Mouse (Mus musculus): Measurements from ENCODE around the gene Gale. TPM values are rescaled to one million over a fixed set of nuclear protein-coding genes. Genes with fewer than 3 reads are reported as not detected.

Gale gene
- polyA plus RNA-seq, 1 experiment from 2014 or later, result 30.2 TPM

DNA sequence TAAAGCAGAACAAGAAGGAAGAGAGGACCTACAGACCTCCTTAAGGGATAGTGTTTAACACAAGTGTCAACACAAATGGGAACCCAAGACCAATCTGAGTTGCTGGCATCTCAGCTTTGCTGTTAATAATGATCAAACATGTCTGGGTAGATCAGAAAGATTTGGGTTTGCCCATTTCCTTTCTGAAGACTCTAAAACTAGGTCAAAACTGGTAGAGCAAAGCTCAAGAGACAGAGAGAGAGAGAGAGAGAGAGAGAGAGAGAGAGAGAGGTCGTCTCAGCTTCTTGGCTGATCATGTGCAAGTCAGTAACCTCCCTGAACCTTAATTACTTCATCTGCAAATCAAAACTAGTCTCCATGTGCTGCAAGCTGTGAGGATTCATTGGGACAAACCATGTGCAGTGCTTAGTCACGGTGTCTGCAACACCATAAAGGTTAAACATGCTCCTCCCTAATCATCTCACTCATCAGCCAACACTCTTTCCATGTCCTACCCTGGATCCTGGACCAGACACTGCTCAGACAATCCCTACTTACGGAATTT lies 52.6 kb downstream of the Gale start:
- Histone ChIP-seq H3K27ac (ENCODE audit: low read depth, low read length) (no peak overlapping the region), H3K4me2 (no peak overlapping the region), H3K36me3 (ENCODE audit: control insufficient read depth, insufficient read depth, low read length) (peaks cover 9% of the 10 kb centered on the region), H3K4me1 (ENCODE audit: control insufficient read depth, insufficient read depth, low read length) (peaks cover 2% of the 10 kb centered on the region; the same call in 1 of the 2 replicates), H3K9me3 (replicated peaks; ENCODE audit: control insufficient read depth, low read length) (no peaks in the 10 kb centered on the region), H3K9ac (ENCODE audit: low read depth, low read length) (no peak overlapping the region), H3K27me3 (ENCODE audit: control insufficient read depth, insufficient read depth, low read length) (no peaks in the 10 kb centered on the region), H3K4me3 (ENCODE audit: low read depth, low read length) (no peak overlapping the region)
- WGBS (ENCODE audit: insufficient replicate concordance), result 77% methylated on average over 3 of the region's 3 CpGs
- ATAC-seq (replicated peaks; ENCODE audit: insufficient number of reproducible peaks, low FRiP score, low TSS enrichment), result no peak

Other genes with a start within 250 kb of the Gale start
- not detected in 2 replicates for gene Il22ra1, start 235.6 kb upstream of the Gale start, polyA plus RNA-seq (2014; fragmentation: Nextera tagmentation; extraction: Ambion mirVana)
- not detected in 2 replicates for gene Myom3, start 204.0 kb upstream of the Gale start, polyA plus RNA-seq (2014; fragmentation: Nextera tagmentation; extraction: Ambion mirVana)
- gene Srsf10, start 108.0 kb upstream of the Gale start, polyA plus RNA-seq (2014; fragmentation: Nextera tagmentation; extraction: Ambion mirVana), result 191 and 202 TPM in 2 replicates
- 138 and 144 TPM in 2 replicates for gene Pnrc2, start 89.9 kb upstream of the Gale start, polyA plus RNA-seq (2014; fragmentation: Nextera tagmentation; extraction: Ambion mirVana)
- gene Cnr2, start 68.3 kb upstream of the Gale start, polyA plus RNA-seq (2014; fragmentation: Nextera tagmentation; extraction: Ambion mirVana), result 0.25 and 0.73 TPM in 2 replicates
- gene Fuca1, start 43.0 kb upstream of the Gale start, polyA plus RNA-seq (2014; fragmentation: Nextera tagmentation; extraction: Ambion mirVana), result 42.4 and 46.5 TPM in 2 replicates
- 75.9 and 84.0 TPM in 2 replicates for gene Hmgcl, start 17.3 kb upstream of the Gale start, polyA plus RNA-seq (2014; fragmentation: Nextera tagmentation; extraction: Ambion mirVana)
- 68.6 and 71.5 TPM in 2 replicates for gene Lypla2, start 8.9 kb downstream of the Gale start, polyA plus RNA-seq (2014; fragmentation: Nextera tagmentation; extraction: Ambion mirVana)
- gene Pithd1, start 23.5 kb downstream of the Gale start, polyA plus RNA-seq (2014; fragmentation: Nextera tagmentation; extraction: Ambion mirVana), result 46.0 and 51.9 TPM in 2 replicates
- gene Eloa, start 58.0 kb downstream of the Gale start, polyA plus RNA-seq (2014; fragmentation: Nextera tagmentation; extraction: Ambion mirVana), result 34.8 and 39.8 TPM in 2 replicates
- 287 and 345 TPM in 2 replicates for gene Rpl11, start 89.7 kb downstream of the Gale start, polyA plus RNA-seq (2014; fragmentation: Nextera tagmentation; extraction: Ambion mirVana)
- gene Id3, start 179.8 kb downstream of the Gale start, polyA plus RNA-seq (2014; fragmentation: Nextera tagmentation; extraction: Ambion mirVana), result 411 and 415 TPM in 2 replicates
- gene E2f2, start 208.7 kb downstream of the Gale start, polyA plus RNA-seq (2014; fragmentation: Nextera tagmentation; extraction: Ambion mirVana), result 4.8 and 5.8 TPM in 2 replicates
- gene Asap3, start 242.6 kb downstream of the Gale start, polyA plus RNA-seq (2014; fragmentation: Nextera tagmentation; extraction: Ambion mirVana), result 1.8 and 2.1 TPM in 2 replicates

Measured in heart, embryonic 11.5 days (tissue).